Mouse (Mus musculus) ES-E14 (cell line): ENCODE data around the gene Uck2.

Source experiments
- CHD2 ChIP-seq: IDR thresholded peaks from 2 replicates; pipeline ENCODE4 v1.6.1; 2014; ENCODE audit warnings: mild to moderate bottlenecking, low read depth, low read length, inconsistent platforms
- HCFC1 ChIP-seq: IDR thresholded peaks from 2 replicates; pipeline ENCODE4 v1.6.1; 2012; ENCODE audit warnings: low read length, inconsistent platforms, borderline replicate concordance; ENCODE audit not compliant: insufficient read depth
- MAFK ChIP-seq: IDR thresholded peaks from 2 replicates; pipeline ENCODE4 v1.6.1; 2014; ENCODE audit warnings: mild to moderate bottlenecking, low read depth, low read length, inconsistent platforms; ENCODE audit not compliant: insufficient read depth
- ZC3H11A ChIP-seq: IDR thresholded peaks from 2 replicates; pipeline ENCODE4 v1.6.1; 2012; ENCODE audit warnings: low read depth, mild to moderate bottlenecking, inconsistent platforms, low read length, borderline replicate concordance
- ZNF384 ChIP-seq: IDR thresholded peaks from 2 replicates; pipeline ENCODE4 v1.6.1; 2012; ENCODE audit warnings: low read depth, low read length, inconsistent platforms

DNA sequence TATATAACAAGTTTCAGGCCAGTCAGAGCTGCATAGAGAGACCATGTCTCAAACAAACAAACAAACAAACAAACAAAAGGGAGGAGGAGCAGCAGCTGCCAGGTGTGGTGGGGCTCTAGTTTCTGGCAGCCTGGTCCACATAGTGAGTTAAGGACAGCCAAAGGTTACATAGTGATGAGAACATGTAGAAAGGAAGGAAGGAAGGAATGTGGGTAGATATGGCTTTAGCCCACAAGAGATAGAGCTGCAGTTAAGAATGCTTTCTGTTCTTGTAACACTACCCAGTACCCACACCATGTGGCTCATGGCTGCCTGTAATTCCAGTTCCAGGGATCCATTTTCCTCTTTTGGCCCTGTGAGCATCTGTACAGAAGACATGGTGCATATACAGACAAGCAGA, 27.2 kb upstream of the Uck2 start:
- no peak for TF ChIP-seq HCFC1
- no peak for TF ChIP-seq CHD2
- TF ChIP-seq MAFK, result no peak
- no peak for TF ChIP-seq ZNF384
- TF ChIP-seq ZC3H11A, result no peak
